Mouse (Mus musculus) frontal cortex, adult 2 months (tissue): ENCODE results near the gene Peli2. TPM values are rescaled to one million over a fixed set of nuclear protein-coding genes. Genes with fewer than 3 reads are reported as not detected.

Source experiments
- DNase-seq, 2 experiments: peaks; one replicate each; pipeline ENCODE4 v3.0.0; 2022; ENCODE audit warnings: low spot score in 1 of 2; ENCODE audit errors: extremely low spot score in 1 of 2
- polyA plus RNA-seq: library from polyadenylated mRNA; depleted of rRNA; stranded (reverse); fragments of >200 nt; gene quantifications from 2 replicates; pipeline ENCODE4 v1.2.3, GENCODE M21; 2012

Peli2 gene
- polyA plus RNA-seq, 1 experiment = 28.5 TPM

- DNase-seq = no peak
Measured at GRCm38 (mm10) chr14:48124816-48125215, 4.2 kb downstream of the Peli2 start.

- no peak for DNase-seq
Measured at GRCm38 (mm10) chr14:48125971-48126370, 5.3 kb downstream of the Peli2 start.

GRCm38 (mm10) chr14:48126931-48127330 is 6.3 kb downstream of the Peli2 start:
- no peak for DNase-seq

- no peak for DNase-seq
Measured at GRCm38 (mm10) chr14:48127609-48128185, 7.1 kb downstream of the Peli2 start.

GRCm38 (mm10) chr14:48128701-48129100 is 8.1 kb downstream of the Peli2 start:
- no peak for DNase-seq

GRCm38 (mm10) chr14:48130021-48130420 is 9.4 kb downstream of the Peli2 start:
- no peak for DNase-seq

- DNase-seq = no peak
Measured at GRCm38 (mm10) chr14:48130761-48131575, 10.3 kb downstream of the Peli2 start.

GRCm38 (mm10) chr14:48131576-48131922 is 10.9 kb downstream of the Peli2 start:
- DNase-seq = no peak

GRCm38 (mm10) chr14:48132241-48132640 is 11.6 kb downstream of the Peli2 start:
- no peak for DNase-seq

- DNase-seq = no peak
Measured at GRCm38 (mm10) chr14:48132865-48133802, 12.5 kb downstream of the Peli2 start.

- no peak for DNase-seq
Measured at GRCm38 (mm10) chr14:48134344-48134743, 13.7 kb downstream of the Peli2 start.

GRCm38 (mm10) chr14:48135816-48136345 is 15.3 kb downstream of the Peli2 start:
- DNase-seq = no peak

GRCm38 (mm10) chr14:48137731-48138130 is 17.1 kb downstream of the Peli2 start:
- DNase-seq = no peak

- no peak for DNase-seq
Measured at GRCm38 (mm10) chr14:48138138-48138537, 17.5 kb downstream of the Peli2 start.

GRCm38 (mm10) chr14:48139409-48139808 is 18.8 kb downstream of the Peli2 start:
- no peak for DNase-seq

- no peak for DNase-seq
Measured at GRCm38 (mm10) chr14:48141694-48142093, 21.1 kb downstream of the Peli2 start.

GRCm38 (mm10) chr14:48142696-48143095 is 22.1 kb downstream of the Peli2 start:
- DNase-seq = no peak

- DNase-seq = no peak
Measured at GRCm38 (mm10) chr14:48143141-48143540, 22.5 kb downstream of the Peli2 start.

- DNase-seq = no peak
Measured at GRCm38 (mm10) chr14:48144330-48144729, 23.7 kb downstream of the Peli2 start.

- no peak for DNase-seq
Measured at GRCm38 (mm10) chr14:48147688-48148087, 27.1 kb downstream of the Peli2 start.

- no peak for DNase-seq
Measured at GRCm38 (mm10) chr14:48148615-48149014, 28.0 kb downstream of the Peli2 start.
